Mouse (Mus musculus) liver, adult 2 months (tissue): Measurements from ENCODE around the gene Jph2. TPM values are rescaled to one million over a fixed set of nuclear protein-coding genes. Genes with fewer than 3 reads are reported as not detected.

Source experiments
- DNase-seq: peaks from one replicate; pipeline ENCODE4 v3.0.0-alpha.2; 2011; ENCODE audit warnings: low read depth, low spot score; ENCODE audit errors: extremely low read depth
- H3K27ac ChIP-seq: fragments of 200-500 bp; replicated peaks from 2 replicates; pipeline ENCODE4 v1.5.1; 2012; ENCODE audit warnings: low read depth, mild to moderate bottlenecking, control low read depth, inconsistent platforms, low read length; ENCODE audit not compliant: insufficient read depth
- H3K27me3 ChIP-seq: fragments of 200-500 bp; 2 replicates; pipeline ENCODE4 v1.6.1; 2012; ENCODE audit warnings: mild to moderate bottlenecking, moderate library complexity, low read length, inconsistent platforms; ENCODE audit not compliant: control insufficient read depth, insufficient read depth
- H3K36me3 ChIP-seq: fragments of 200-500 bp; 2 replicates; pipeline ENCODE4 v1.6.1; 2012; ENCODE audit warnings: low read length, inconsistent platforms; ENCODE audit not compliant: control insufficient read depth, insufficient read depth
- H3K4me1 ChIP-seq: fragments of 200-500 bp; 2 replicates; pipeline ENCODE4 v1.6.1; 2011; ENCODE audit warnings: low read length; ENCODE audit not compliant: control insufficient read depth, insufficient read depth
- H3K4me3 ChIP-seq: fragments of 200-500 bp; 2 replicates; pipeline ENCODE4 v1.5.1; 2011; ENCODE audit warnings: low read depth, mild to moderate bottlenecking, control low read depth, low read length, moderate library complexity; ENCODE audit not compliant: insufficient read depth
- H3K79me2 ChIP-seq: fragments of 200-500 bp; 2 replicates; pipeline ENCODE4 v1.6.1; 2012; ENCODE audit warnings: inconsistent platforms, mild to moderate bottlenecking, low read length, moderate library complexity; ENCODE audit not compliant: control insufficient read depth, insufficient read depth
- H3K9ac ChIP-seq: fragments of 200-500 bp; 2 replicates; pipeline ENCODE4 v1.6.1; 2012; ENCODE audit warnings: low read depth, mild to moderate bottlenecking, control low read depth, inconsistent platforms, low read length
- CTCF ChIP-seq: fragments of 200-500 bp; IDR thresholded peaks from 2 replicates; pipeline ENCODE4 v1.5.1; 2011; ENCODE audit warnings: low read depth, low read length, control low read depth
- POLR2A ChIP-seq: fragments of 200-500 bp; IDR thresholded peaks from 2 replicates; pipeline ENCODE4 v1.6.1; 2011; ENCODE audit warnings: low read length, control low read depth; ENCODE audit not compliant: insufficient read depth; ENCODE audit errors: extremely low read depth
- WGBS: fragments of 180-500 bp; shearing (Covaris S2); methylation state at CpG from one replicate; pipeline ENCODE4 v1.1.7; 2018; 5-methylcytosine and 5-hydroxymethylcytosine counted together
- polyA plus RNA-seq: library from polyadenylated mRNA; depleted of rRNA; stranded (reverse); fragments of >200 nt; gene quantifications from 2 replicates; pipeline ENCODE4 v1.2.3, GENCODE M21; 2012
- total RNA-seq: library from RNA; depleted of rRNA; stranded (reverse); fragments of >200 nt; gene quantifications from 2 replicates; pipeline ENCODE4 v1.2.3, GENCODE M21; 2014

The Jph2 gene
- total and polyA plus RNA-seq, 2 experiments: 0.09 to 0.10 TPM

GRCm38 (mm10) chr2:163355666-163356065, 42.1 kb downstream of the Jph2 start:
- Histone ChIP-seq H3K4me1 (no peaks in the 10 kb centered on the region), H3K27ac (no peak overlapping the region), H3K4me3 (no peak overlapping the region), H3K9ac (no peak overlapping the region), H3K27me3 (no peaks in the 10 kb centered on the region), H3K36me3 (no peaks in the 10 kb centered on the region), H3K79me2 (no peaks in the 10 kb centered on the region)
- TF ChIP-seq CTCF (no peak), POLR2A (no peak)
- no peak for DNase-seq
- 78% methylated on average over 8 of the region's 8 CpGs for WGBS

- no peak overlapping the region for H3K27ac ChIP-seq
- H3K79me2 ChIP-seq: no peaks in the 10 kb centered on the region
- DNase-seq: no peak
- H3K4me1 ChIP-seq: no peaks in the 10 kb centered on the region
- 29% methylated on average over 7 of the region's 7 CpGs for WGBS
- H3K27me3 ChIP-seq: no peaks in the 10 kb centered on the region
- TF ChIP-seq POLR2A (no peak), CTCF (no peak)
- H3K36me3 ChIP-seq: no peaks in the 10 kb centered on the region
- H3K4me3 ChIP-seq: no peak overlapping the region
- no peak overlapping the region for H3K9ac ChIP-seq
These were observed 44.1 kb downstream of the Jph2 start for GRCm38 (mm10) chr2:163353731-163354130.

GRCm38 (mm10) chr2:163350443-163350842, 47.4 kb downstream of the Jph2 start:
- no peak for DNase-seq
- TF ChIP-seq POLR2A: no peak
- peak; percentile 65 for TF ChIP-seq CTCF
- 56% methylated on average over 5 of the region's 5 CpGs for WGBS
- no peak overlapping the region for H3K4me3 ChIP-seq
- no peaks in the 10 kb centered on the region for H3K36me3 ChIP-seq
- no peak overlapping the region for H3K9ac ChIP-seq
- no peak overlapping the region for H3K27ac ChIP-seq
- no peaks in the 10 kb centered on the region for H3K27me3 ChIP-seq
- H3K79me2 ChIP-seq: no peaks in the 10 kb centered on the region
- H3K4me1 ChIP-seq: no peaks in the 10 kb centered on the region

GRCm38 (mm10) chr2:163349411-163349810, 48.4 kb downstream of the Jph2 start:
- H3K36me3 ChIP-seq: no peaks in the 10 kb centered on the region
- no peak overlapping the region for H3K9ac ChIP-seq
- DNase-seq: no peak
- H3K27me3 ChIP-seq: no peaks in the 10 kb centered on the region
- H3K4me3 ChIP-seq: no peak overlapping the region
- WGBS: 74% methylated on average over 9 of the region's 9 CpGs
- no peaks in the 10 kb centered on the region for H3K79me2 ChIP-seq
- no peak overlapping the region for H3K27ac ChIP-seq
- no peaks in the 10 kb centered on the region for H3K4me1 ChIP-seq
- TF ChIP-seq POLR2A (no peak), CTCF (no peak)

- Histone ChIP-seq H3K27me3 (no peaks in the 10 kb centered on the region), H3K79me2 (no peaks in the 10 kb centered on the region), H3K4me1 (no peaks in the 10 kb centered on the region), H3K9ac (no peak overlapping the region), H3K4me3 (no peak overlapping the region), H3K27ac (no peak overlapping the region), H3K36me3 (no peaks in the 10 kb centered on the region)
- WGBS: 79% methylated on average over 7 of the region's 7 CpGs
- DNase-seq: no peak
- TF ChIP-seq CTCF (no peak), POLR2A (no peak)
These were observed 49.1 kb downstream of the Jph2 start for GRCm38 (mm10) chr2:163348677-163349076.

- no peaks in the 10 kb centered on the region for H3K36me3 ChIP-seq
- H3K27ac ChIP-seq: no peak overlapping the region
- TF ChIP-seq CTCF: no peak
- no peak for TF ChIP-seq POLR2A
- H3K4me1 ChIP-seq: no peaks in the 10 kb centered on the region
- H3K27me3 ChIP-seq: no peaks in the 10 kb centered on the region
- WGBS: 83% methylated on average over 8 of the region's 8 CpGs
- DNase-seq: no peak
- H3K9ac ChIP-seq: no peak overlapping the region
- H3K79me2 ChIP-seq: no peaks in the 10 kb centered on the region
- H3K4me3 ChIP-seq: no peak overlapping the region
These were observed 50.1 kb downstream of the Jph2 start for GRCm38 (mm10) chr2:163347517-163348184.
